Mouse (Mus musculus) left cerebral cortex, adult 18-20 months (tissue): ENCODE data around the gene Usp33. TPM values are rescaled to one million over a fixed set of nuclear protein-coding genes. Genes with fewer than 3 reads are reported as not detected.
"Not testable (repeated sequence)": the region's sequence is repeated elsewhere in the genome, so short reads cannot be mapped to it uniquely, and the experiment has no call there.

Source experiments
- DNase-seq, 2 experiments: peaks; one replicate each; pipeline ENCODE4 v3.0.0; 2021 to 2022; ENCODE audit warnings: low spot score in 2 of 2, mixed read lengths in 1 of 2
- long read RNA-seq, 2 experiments: library from polyadenylated mRNA; stranded (forward); transcript quantifications; one replicate each; pipeline ENCODE4 v2.0.0; 2021
- total RNA-seq, 2 experiments: library from RNA; stranded (reverse); gene quantifications; 2 replicates each; pipeline ENCODE4 v1.2.3; 2021

The Usp33 gene
- total RNA-seq = 100 to 1,000 TPM; 130 to 137 TPM
- long read RNA-seq, experiment 1, full-length matches to known transcripts = 74 of 110 reads
- long read RNA-seq, experiment 1, partial matches to known transcripts = 19 of 110 reads
- long read RNA-seq, experiment 1, other reads (novel, unspliced or antisense) = 17 of 110 reads
- long read RNA-seq, experiment 2, full-length matches to known transcripts = 49 of 78 reads
- long read RNA-seq, experiment 2, partial matches to known transcripts = 18 of 78 reads
- long read RNA-seq, experiment 2, other reads (novel, unspliced or antisense) = 11 of 78 reads

DNA sequence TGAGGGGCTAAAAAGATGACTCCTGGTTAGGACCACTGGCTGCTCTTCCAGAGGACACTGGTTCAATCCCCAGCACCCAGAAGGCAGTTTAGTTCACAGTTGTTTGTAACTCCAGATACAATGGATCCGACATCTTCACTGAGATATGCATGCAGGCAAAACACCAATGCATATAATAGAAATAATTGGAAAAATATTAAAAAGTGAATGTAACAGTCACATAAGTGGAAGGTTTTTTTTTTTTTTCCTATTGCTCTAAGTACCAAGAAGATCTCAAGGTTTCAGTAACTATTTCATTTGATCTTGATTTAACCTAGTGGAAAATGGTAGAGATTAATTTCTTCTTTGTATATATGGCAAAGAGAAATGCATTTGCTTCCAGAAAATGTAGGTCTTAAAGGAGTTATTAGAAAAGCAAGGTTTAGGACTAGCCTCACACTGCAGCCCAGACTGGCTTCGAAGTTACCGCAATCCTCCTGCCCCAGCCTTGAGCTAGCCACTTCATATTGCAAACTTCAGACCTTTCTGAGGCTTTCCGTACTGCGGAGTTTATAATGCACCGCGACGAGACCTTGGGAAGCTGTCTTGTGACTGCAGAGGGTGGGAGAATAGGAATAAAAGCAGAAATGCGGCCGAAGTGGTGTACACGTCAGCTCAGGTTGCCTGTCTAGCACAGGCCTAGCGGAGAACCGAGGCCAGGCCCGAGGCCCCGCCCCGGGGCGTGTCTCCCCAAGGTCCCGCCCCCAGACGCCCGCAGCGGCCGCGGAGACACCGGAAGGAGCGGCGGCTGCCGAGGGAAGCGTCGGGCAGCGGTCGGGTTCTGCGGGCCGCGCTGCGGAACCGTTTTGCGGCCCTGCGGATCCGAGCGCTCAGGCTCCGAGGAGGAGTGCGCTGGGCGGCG lies at the start of gene Usp33:
TSS of gene Usp33 (plus strand) at position 747 of the 901 bp plus-strand sequence.
- peak; percentile 91 to 95 for DNase-seq

GRCm38 (mm10) chr3:152300376-152301337 lies 45.6 kb upstream of the Usp33 start:
- no peak for DNase-seq

DNA sequence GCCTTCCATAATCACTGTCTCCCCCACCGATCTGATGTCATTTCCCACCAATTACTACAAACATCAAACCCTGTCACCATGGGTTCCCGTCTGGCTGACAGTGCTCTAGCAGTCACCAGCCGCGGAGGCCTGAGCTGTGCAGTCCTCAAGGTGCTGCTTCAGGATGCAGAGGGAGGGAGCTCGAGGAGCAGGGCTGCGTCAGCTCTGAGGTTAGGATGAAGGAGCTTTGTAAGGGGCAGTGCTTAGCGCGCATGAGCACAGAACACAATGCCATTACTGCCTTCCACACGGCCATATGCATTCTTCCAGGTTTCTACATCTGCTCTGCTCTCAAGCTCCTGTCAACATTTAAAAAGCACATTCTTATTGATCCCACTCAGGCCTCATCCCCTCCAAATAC lies 43.3 kb upstream of the Usp33 start:
- no peak for DNase-seq

DNA sequence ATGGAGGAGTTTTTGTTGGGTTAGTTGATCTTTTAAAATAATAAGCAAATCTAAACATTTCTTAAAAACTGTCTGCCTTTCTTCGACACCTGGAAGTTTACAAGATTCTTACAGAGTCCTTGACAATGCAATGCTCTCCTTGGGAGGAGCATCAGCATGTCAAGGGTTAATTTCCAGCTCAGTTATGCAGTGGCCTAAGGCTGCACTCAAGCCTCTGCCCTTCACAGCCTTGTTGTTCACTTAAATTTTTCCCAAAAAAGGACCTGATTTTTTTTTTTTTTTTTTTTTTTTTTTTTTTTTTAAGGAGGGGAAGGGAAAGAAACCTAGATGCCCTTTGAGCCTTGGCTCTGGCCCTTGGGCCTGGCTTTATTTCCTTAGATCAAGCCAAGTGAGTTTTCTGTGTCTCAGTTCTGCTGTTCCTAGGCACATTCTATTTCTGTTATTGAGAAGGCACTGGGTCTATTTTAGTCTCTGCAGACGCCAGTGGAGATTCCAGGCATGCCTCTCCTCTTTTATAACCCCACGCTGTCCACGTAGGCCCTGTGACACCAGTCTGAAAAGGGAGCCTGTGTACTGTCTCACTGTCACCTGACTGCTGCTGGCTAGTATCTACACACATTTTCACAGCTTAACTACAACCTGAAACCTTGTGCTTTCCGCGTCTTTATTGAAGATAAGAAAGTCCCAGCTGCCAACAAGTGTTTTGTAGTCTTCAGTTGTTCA lies 42.0 kb upstream of the Usp33 start:
- DNase-seq = peak in 1 of 2 experiments; percentile 44

GRCm38 (mm10) chr3:152305080-152305479 lies 41.2 kb upstream of the Usp33 start:
- DNase-seq = no peak

DNA sequence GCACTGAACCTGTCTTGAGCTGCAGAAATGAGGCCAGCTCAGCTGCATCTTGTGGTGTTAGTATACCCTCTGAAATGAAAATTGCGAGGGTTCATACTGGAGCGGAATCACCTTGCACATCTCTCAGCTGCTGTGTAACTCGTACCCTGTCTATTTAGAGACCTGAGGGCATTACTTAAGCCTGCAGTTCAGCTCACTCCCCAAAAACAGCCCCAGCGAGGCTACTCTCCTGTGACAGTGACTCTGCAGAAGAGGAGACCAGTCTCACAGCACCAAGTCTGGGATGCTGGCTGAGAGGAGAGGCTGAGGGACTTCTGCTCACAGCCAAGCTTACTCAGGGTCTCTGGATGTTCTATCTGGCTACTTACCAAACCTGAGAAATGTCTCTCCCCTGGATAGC lies 40.3 kb upstream of the Usp33 start:
- DNase-seq = no peak

DNA sequence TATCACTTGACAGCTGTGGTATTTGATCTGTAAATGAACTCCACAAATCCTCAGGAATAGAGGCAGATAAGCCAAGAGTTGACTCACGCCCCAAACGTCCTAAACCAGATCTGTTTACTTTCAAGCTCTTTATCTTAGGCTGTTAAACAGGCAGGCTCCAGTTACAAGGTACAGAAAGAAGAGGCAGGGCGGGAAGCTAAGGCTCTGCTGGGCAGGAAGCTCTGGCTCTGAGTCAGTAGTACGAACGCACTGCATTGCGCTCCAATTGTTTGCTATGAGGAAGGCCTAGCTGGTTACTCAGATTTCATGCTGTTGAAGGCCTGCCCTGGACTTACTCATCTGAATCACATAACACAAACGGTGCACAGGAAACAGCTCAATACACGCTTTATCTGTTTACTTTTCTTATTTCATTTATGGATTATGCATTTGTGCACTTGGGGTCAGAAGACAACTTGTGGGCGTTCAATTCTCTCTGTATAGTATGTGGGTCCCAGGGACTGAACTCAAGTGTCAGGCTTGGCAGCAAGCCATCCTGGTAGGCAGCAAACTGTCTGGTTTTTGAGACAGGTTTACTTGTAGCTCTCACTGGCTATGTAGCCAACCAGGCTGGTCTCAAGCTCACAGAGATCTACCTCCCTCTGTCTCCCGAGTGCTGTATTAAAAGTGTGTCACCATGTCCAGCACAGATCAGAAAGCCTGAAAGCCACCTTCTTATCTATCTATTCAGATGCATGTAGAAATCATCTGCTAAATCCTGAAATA lies 37.6 kb upstream of the Usp33 start:
- no peak for DNase-seq

- no peak for DNase-seq
Measured at GRCm38 (mm10) chr3:152309250-152309645, 37.0 kb upstream of the Usp33 start.

DNA sequence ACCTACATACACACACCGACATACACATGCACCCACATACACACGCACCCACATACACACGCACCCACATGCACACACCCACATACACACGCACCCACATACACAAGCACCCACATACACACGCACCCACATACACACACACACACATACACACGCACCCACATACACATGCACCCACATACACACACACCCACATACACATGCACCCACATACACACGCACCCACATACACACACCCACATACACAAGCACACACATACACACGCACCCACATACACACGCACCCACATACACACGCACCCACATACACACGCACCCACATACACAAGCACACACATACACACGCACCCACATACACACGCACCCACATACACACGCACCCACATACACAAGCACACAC lies 31.6 kb upstream of the Usp33 start:
- DNase-seq = not testable (repeated sequence)

DNA sequence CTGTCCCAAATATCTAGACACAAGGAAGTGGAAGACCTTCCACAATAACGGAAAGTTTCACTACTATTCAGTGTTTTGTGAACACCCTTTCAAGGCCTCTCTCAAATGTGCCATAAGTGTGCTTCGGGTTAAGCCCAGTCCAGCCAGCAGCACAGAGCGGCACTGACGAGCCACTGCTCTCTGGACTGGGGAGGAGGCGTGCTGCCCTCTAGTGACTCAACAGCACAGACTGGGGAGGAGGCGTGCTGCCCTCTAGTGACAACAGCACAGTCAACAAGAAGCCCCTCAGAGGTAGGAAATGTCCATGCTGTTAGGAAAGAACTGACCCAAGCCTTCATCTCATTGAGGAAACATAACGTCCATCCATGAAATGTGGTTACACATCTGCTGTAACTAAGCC lies 30.7 kb upstream of the Usp33 start:
- peak; percentile 64 to 67 for DNase-seq

DNA sequence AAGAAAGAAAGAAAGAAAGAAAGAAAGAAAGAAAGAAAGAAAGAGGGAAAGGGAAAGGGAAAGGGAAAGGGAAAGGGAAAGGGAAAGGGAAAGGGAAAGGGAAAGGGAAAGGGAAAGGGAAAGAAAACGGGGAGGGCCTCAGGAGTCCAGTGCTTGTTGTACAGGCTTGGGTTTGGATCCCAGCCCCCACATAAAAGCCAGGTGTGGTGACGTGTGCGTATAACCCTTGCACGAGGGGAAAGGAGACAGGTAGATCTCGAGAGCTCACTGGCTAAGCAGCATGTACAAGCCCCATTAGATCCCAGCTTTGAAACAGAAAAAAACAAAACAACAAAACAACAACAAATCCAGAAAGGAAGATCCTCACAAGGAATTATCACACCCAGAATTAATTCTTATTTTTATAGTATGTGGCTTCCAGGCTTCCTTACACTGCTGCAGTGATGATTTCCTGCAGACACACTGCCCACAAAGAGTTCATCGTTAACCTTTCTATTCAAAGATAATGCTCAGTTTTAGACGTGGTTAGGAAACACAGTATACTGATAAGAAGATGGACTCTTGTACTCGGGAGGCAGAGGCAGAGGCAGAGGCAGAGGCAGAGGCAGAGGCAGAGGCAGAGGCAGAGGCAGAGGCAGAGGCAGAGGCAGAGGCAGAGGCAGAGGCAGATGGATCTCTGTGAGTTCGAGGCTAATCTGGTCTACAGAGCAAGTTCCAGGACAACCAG lies 29.7 kb upstream of the Usp33 start:
- not testable (repeated sequence) for DNase-seq

DNA sequence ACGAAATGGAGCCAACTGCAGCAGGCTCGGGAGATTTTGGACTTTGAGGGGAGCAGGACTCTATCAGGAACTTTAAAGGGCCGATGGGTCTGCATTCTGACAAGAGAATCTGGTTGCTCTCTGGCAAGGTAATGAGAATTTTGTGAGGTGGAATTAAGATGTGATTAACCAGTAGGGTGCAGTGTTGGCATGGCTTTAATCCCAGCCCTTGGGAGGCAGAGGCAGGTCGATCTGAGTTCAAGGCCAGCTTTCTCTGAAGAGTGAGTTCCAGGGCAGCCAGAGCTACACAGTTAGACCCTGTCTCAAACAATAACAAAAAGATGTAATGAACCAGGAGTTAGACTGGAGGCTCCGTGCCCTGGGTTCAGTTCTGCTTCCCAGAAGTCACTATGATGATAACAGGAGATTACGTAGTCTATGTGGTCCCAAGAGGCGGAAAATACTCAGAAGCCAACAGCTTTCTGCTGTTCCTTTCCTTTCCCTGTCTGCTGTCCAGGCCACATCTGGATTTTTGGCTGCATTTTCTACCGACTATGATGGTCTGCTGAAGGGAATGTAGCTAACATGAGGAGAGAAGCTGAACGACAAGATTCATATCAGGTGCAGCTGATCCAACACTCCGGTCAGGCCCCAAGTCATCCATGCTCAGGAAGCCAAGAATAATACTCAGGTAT lies 25.2 kb upstream of the Usp33 start:
- DNase-seq = no peak

GRCm38 (mm10) chr3:152321765-152322547 lies 24.3 kb upstream of the Usp33 start:
- no peak for DNase-seq

GRCm38 (mm10) chr3:152332104-152332503 lies 14.2 kb upstream of the Usp33 start:
- DNase-seq = no peak

DNA sequence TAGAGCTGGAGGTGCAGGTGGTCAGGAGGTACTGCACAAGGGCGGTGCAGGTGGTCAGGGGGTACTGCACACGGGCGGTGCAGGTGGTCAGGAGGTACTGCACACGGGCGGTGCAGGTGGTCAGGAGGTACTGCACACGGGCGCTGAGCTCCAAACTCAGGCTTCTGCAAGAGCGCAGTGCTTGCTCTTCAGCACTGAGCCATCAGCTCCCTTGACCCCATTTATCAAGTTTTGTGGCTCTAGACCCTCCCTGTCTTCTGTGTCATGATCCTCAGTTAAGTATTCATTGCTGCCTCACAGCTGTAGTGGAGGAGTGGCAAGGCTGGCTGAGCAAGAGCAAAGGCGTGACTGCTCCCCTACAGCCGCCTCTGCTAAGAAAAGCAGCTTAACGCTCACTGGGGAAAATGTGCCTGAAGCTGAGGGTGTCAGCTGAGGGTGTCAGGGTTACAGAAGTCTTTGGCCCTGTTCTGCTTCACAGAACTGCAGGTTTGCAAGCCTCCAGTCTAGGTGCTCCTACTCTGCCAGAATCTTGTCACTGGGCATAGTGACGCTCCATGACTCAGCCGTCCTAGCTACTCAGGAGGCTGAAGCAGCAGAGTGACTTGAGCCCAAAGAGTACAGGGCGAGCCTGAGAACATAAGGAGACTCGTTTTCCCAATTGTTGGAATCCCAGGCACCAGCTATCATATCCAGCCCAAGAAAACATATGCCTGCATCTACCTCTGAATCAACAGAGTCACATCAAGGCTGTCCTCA lies 13.6 kb upstream of the Usp33 start:
- DNase-seq = peak in 1 of 2 experiments; percentile 39

DNA sequence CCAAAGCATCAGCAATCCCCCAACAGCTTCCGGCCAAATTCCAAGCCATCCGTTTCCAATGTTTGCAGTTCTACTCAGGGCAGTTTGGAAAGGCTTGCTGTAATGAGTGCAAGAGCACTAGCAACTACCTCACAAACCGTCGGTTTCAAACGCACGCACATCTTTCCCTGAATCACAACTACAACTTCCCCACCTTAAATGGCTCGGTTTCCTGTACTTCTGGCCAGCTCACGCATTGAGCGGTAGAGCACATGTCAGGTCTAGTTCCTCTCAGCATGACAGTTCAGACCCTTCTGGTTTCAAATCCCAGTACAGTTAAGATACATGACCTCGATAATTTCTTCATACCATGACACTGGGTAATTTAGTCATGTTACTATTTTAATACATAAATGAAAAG lies 12.6 kb upstream of the Usp33 start:
- DNase-seq = no peak

GRCm38 (mm10) chr3:152336085-152336484 lies 10.2 kb upstream of the Usp33 start:
- no peak for DNase-seq
